Mouse (Mus musculus) adrenal gland (tissue): ENCODE data around the gene Nfu1.

Experiments
- intact Hi-C: fragments of 180-260 bp; cut with DNase I; formaldehyde crosslinking; loops from one replicate; pipeline ENCODE4 v1.15.1; 2025

Gene Nfu1

GRCm38 (mm10) chr6:87069195-87069900 lies 60.3 kb downstream of the Nfu1 start:
- intact Hi-C loops, result no loop called here

GRCm38 (mm10) chr6:87070641-87071040 lies 61.6 kb downstream of the Nfu1 start:
- intact Hi-C loops, result no loop called here

GRCm38 (mm10) chr6:87072759-87073158 lies 63.7 kb downstream of the Nfu1 start:
- intact Hi-C loops, result no loop called here

- intact Hi-C loops, result no loop called here
These were observed 66.2 kb downstream of the Nfu1 start for GRCm38 (mm10) chr6:87075092-87075685.
